Mouse (Mus musculus): ENCODE measurements around the gene Scn4b.

Gene Scn4b

DNA sequence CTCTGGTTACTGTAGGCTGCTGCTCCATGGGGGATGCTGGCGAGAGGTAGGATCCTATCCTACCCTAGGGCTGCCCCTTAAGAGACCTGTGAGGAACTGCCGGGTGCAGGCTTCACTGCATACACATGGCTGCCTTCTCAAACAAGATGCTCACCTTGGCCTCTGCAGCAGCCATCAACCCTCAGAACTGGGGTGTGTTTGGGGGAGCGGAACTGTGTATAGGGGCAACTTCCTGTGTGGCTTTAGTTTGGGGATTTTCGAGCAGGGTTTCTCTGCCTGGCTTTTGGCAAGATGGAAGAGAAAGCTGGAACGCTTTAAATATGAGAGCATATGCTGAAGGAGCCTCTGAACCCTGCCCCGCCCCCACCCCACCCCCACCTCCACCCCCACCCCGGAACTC is 11.3 kb upstream of the Scn4b start:
- in situ Hi-C loops (cut with MboI, MseI), result no loop called here

DNA sequence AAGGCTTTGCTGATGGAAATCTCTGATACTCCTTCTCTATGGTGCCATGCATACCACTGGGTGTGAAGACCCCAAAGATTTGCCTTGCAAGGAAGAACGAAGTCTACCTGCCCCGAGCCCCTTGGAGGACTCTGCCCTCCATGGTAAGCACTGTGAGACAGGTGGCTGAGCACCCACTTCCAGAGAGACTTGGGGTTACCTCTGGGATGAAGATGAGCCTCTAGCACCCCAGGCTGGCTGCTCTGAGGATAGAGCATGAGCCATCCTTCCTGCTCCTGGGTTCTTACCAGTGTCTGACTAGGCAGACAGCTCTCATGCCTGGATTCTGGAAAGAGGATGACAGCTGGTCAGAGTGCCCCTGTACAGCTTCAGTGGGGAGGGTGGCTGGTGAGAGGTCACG is 8.1 kb upstream of the Scn4b start:
- in situ Hi-C loops (cut with MboI, MseI), result no loop called here

GRCm38 (mm10) chr9:45133484-45134310 is 4.5 kb upstream of the Scn4b start:
- in situ Hi-C loops (cut with MboI, MseI), result no loop called here

GRCm38 (mm10) chr9:45136442-45137169 is 1.6 kb upstream of the Scn4b start:
- in situ Hi-C loops (cut with MboI, MseI), result no loop called here

DNA sequence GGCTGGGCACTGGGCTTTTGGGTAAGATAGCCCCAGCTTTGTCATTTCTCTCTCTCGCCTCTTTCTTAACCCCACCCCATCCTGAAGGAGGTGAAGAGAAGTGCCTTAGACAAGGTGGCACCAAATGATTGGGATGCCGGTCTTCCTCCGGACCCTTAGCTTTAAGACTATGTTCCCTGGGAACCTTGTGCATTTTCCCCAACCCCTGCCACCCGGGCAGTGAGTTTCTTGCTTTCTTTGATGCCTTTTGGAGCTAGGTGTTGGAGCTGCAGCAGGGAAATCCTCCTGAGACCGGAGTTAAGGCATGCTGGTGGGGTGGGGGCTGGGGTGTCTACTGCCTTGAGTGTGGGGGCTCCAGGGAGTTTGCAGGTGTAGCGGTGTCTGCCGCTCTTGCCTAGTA is 887 bp downstream of the Scn4b start:
- in situ Hi-C loops (cut with MboI, MseI), result no loop called here

GRCm38 (mm10) chr9:45140945-45141344 is 2.8 kb downstream of the Scn4b start:
- in situ Hi-C loops (cut with MboI, MseI), result loop anchor here (5.0 kb wide), 1 partner anchor 114 kb away; no protein-coding TSS in a partner anchor

DNA sequence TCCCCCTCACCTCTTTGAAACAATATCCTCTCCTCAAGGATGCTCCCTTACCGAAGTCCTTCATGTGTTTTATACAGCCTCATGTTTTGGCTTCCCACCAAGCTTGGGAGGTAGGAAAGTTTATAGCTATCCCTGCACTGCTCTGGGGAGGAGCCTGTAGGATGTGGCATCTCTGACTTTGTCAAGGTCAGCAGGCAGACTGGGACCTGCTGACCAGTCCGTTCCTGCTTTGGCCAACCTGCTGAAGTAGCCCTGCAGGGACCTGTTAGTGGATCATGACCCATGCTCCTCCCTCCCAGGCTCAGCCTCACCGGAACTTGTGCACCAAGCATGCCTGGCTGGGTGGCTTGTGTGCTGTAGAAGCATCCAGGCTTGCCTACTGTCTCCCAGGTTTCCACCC is 4.5 kb downstream of the Scn4b start:
- in situ Hi-C loops (cut with MboI, MseI), result loop anchor here (5.0 kb wide), 1 partner anchor 115 kb away; no protein-coding TSS in a partner anchor

GRCm38 (mm10) chr9:45145533-45146266 is 7.5 kb downstream of the Scn4b start:
- in situ Hi-C loops (cut with MboI, MseI), result no loop called here

DNA sequence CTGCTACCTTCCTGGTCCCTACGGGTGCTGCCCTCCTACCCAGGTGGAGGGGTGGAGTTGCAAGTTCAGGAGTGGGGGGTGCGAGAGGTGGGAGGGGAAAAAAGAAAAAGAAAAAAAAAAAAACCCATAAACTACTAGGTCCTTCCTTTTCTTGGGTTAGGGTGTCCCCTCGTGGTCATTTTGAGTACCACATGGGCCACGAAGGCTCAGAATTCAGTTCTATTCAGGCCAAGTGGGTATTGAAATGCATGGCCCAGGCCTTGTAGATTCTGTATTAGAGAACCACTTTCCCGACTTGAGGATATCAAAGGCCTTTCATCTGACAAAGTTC is 8.0 kb downstream of the Scn4b start:
- in situ Hi-C loops (cut with MboI, MseI), result no loop called here

GRCm38 (mm10) chr9:45150933-45151332 is 12.7 kb downstream of the Scn4b start:
- in situ Hi-C loops (cut with MboI, MseI), result loop anchor here (10.0 kb wide), 1 partner anchor 234 kb away; no protein-coding TSS in a partner anchor

- in situ Hi-C loops (cut with MboI, MseI), result loop anchor here (10.0 kb wide), 1 partner anchor 231 kb away; no protein-coding TSS in a partner anchor
Observed at GRCm38 (mm10) chr9:45153361-45153760, 15.2 kb downstream of the Scn4b start.

GRCm38 (mm10) chr9:45167903-45168302 is 29.7 kb downstream of the Scn4b start:
- in situ Hi-C loops (cut with MboI, MseI), result no loop called here

DNA sequence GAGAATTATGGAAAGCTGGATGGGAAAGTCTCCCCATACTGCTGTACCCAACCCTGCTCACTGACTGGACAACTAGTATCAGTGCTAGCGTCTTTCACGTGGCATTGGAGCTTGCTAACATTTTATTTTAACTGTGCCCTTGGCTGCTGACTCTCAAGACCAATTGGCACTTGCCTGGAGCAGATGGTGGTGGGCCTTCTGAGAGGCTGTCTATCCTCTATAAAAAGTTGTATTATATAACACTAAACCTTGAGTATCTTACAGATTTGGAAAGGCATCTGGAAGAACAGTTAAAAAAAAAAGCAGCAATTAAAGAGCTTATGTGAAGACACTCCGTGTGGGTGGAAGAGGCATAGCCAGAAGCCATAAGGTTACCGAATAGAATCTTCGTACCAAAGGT is 32.0 kb downstream of the Scn4b start:
- in situ Hi-C loops (cut with MboI, MseI), result no loop called here

- in situ Hi-C loops (cut with MboI, MseI), result no loop called here
Observed at GRCm38 (mm10) chr9:45171073-45171610, 32.9 kb downstream of the Scn4b start.

- in situ Hi-C loops (cut with MboI, MseI), result no loop called here
Observed at GRCm38 (mm10) chr9:45173475-45173874, 35.3 kb downstream of the Scn4b start.

GRCm38 (mm10) chr9:45179282-45179681 is 41.1 kb downstream of the Scn4b start:
- in situ Hi-C loops (cut with MboI, MseI), result no loop called here

DNA sequence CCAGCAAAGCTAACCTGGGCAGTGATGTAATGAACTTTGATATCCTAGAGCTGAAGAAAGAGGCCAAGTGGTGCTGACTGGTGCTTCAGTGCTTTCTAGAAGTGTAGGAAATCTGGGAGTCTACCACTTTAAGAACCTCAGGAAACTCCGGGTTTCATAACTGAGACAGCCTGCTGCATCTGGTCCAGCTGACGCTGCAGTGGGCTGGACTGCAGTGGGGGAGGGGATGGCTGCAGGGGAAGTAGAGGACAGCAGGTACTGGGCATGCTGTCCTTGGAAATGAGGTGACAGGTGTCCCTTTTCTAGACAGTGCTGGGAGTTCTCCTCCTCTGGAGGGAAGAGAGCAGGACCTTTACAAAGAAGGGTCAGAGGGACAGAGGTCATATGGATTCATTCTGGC is 43.6 kb downstream of the Scn4b start, which contains the start of gene BC049352:
TSS of gene BC049352 (plus strand) at position 238 of the 400 bp plus-strand sequence.
- in situ Hi-C loops (cut with MboI, MseI), result no loop called here

GRCm38 (mm10) chr9:45182521-45182920 is 44.3 kb downstream of the Scn4b start:
- in situ Hi-C loops (cut with MboI, MseI), result no loop called here

- in situ Hi-C loops (cut with MboI, MseI), result no loop called here
Observed at GRCm38 (mm10) chr9:45183266-45183665, 45.1 kb downstream of the Scn4b start.

DNA sequence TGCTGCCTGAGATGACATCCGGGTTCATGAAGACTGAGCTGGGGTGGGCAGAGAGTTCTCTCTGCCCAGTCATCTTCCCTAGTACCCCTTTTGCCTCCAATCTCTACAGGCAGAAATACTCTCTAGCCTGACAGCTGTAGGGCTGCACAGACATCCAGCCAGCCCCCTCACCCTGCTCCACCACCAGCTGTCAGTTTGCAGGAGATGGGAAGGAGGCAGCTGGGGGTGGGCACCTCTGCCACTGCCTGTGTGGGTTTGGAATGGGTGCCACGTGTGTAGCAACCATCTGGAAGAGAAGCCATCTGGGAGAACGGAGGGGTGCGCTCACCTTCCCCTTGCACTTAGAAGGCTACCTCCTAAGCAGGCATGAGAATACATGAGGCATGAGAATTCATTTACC is 47.1 kb downstream of the Scn4b start:
- in situ Hi-C loops (cut with MboI, MseI), result no loop called here

Measured in T-helper 1 cell (primary cell).